Mouse (Mus musculus): Measurements from ENCODE around the gene Gm45618.

DNA sequence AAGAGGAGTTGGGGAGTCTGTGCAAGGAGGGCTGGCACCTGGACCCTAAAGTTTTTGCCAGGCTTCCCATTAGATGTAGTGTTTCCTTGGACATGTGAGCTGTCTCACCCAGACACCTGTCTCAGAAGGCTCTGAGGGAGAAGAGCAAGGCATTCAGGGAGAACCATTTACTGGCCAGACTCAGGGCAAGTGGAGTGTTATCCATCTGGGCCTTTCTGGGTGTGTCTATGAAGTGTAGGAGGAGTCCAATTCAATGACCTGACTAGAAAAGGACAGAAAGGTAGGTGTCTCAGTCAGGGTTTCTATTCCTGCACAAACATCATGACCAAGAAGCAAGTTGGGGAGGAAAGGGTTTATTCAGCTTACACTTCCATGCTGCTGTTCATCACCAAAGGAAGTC is 48.8 kb downstream of the Gm45618 start:
- TF ChIP-seq CTCF (IDR thresholded peaks at IDR 0.05; ENCODE audit: borderline replicate concordance, control insufficient read depth, extremely low read depth, insufficient read depth, low read length, poor library complexity) (no peak), POLR2A (IDR thresholded peaks at IDR 0.05; ENCODE audit: control insufficient read depth, extremely low read depth, insufficient read depth, low read length, poor library complexity) (no peak)

All from thymus, adult 2 months (tissue).